ENCODE assay signal across 24 mouse cellular contexts in the genomic region with DNA sequence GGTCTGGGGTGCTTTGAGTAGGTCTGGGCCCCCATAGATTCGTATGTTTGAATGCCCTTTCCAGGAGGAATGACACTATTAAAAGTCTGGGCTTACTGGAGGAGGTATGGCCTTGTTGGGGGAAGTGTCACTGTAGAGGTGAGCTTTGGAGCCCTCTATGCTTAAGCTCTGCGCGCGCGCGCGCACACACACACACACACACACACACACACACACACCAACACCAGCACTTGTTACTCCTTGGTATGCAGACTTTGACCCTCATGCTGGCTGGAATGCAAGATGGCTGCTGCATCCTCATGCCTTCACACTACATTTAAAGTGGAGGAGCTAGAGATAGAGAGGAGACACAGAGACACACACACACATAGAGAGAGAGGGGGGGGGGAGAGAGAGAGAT. TPM values are rescaled to one million over a fixed set of nuclear protein-coding genes. Genes with fewer than 3 reads are reported as not detected.
DNase-seq lines count a peak whose midpoint lies in the region; ATAC-seq and TF ChIP-seq lines count a peak whose summit lies in the region.
"Had no signal": no experiment of that assay in that cellular context is flagged by ENCODE, and none has a peak within 500 bp of the region (broad histone marks: within the 10 kb centered on the region; RNA-seq: fewer than 3 reads in every experiment).

No protein-coding gene starts in this region.

- DNase-seq in kidney, adult 2 months, result peak; percentile 64
- DNase-seq in ZHBTc4 (ENCODE audit: low read depth, low spot score), result peak; percentile 28
- no peak for DNase-seq in kidney, postnatal 0 days (ENCODE audit: low spot score)
- DNase-seq in liver, embryonic 14.5 days (ENCODE audit: low read depth in 3 of 3, low spot score in 3 of 3), result no peak
- DNase-seq in cerebellum, adult 2 months, result no peak
- no peak for DNase-seq in right cerebral cortex, adult 18-20 months
- no peak for DNase-seq in spleen, adult 12 weeks (ENCODE audit: low spot score)
- DNase-seq: adrenal gland, postnatal 36 days; cerebellum, adult 9-11 months; gastrocnemius, postnatal 10 days; lung, adult 18-20 months; lung, postnatal 10 days; midbrain, embryonic 14.5 days; right cerebral cortex, postnatal 14 days; spleen, adult 18-20 months; thymus, adult 18-20 months; thymus, postnatal 36 days had no signal

- H3K27me3 ChIP-seq in kidney, adult 2 months (replicated peaks; ENCODE audit: control insufficient read depth, insufficient read depth, low read length), result no peaks in the 10 kb centered on the region
- no peaks in the 10 kb centered on the region for H3K27me3 ChIP-seq in kidney, embryonic 14.5 days (ENCODE audit: control insufficient read depth, insufficient read depth, low read length)
- H3K27me3 ChIP-seq in kidney, postnatal 0 days (ENCODE audit: insufficient read depth, low read length), result no peaks in the 10 kb centered on the region
- H3K27me3 ChIP-seq in liver, embryonic 14.5 days (ENCODE audit: control insufficient read depth, insufficient read depth, low read length), result no peaks in the 10 kb centered on the region
- H3K27me3 ChIP-seq in cerebellum, adult 2 months (ENCODE audit: control insufficient read depth, insufficient read depth, low read length), result no peaks in the 10 kb centered on the region

- H3K4me1 ChIP-seq in kidney, adult 2 months (ENCODE audit: control insufficient read depth, insufficient read depth, low read length), result no peaks in the 10 kb centered on the region; the same call in 1 of the 2 replicates
- H3K4me1 ChIP-seq in kidney, embryonic 14.5 days (ENCODE audit: control insufficient read depth, insufficient read depth, low read length), result no peaks in the 10 kb centered on the region
- no peaks in the 10 kb centered on the region for H3K4me1 ChIP-seq in kidney, postnatal 0 days (replicated peaks; ENCODE audit: insufficient read depth, low read length)
- H3K4me1 ChIP-seq in liver, embryonic 14.5 days (replicated peaks; ENCODE audit: control insufficient read depth in 2 of 2, insufficient read depth in 2 of 2, low read length in 1 of 2), result no peaks in the 10 kb centered on the region; a peak in 1 of 4 replicates
- H3K4me1 ChIP-seq in cerebellum, adult 2 months (ENCODE audit: control insufficient read depth, insufficient read depth, low read length), result no peaks in the 10 kb centered on the region
- H3K4me1 ChIP-seq: forebrain, embryonic 10.5 days; hindbrain, embryonic 10.5 days; limb, embryonic 10.5 days had no signal

- TF ChIP-seq EP300 in liver, embryonic 14.5 days (IDR thresholded peaks at IDR 0.05; ENCODE audit: low read depth), result no peak

- ATAC-seq in kidney, embryonic 14.5 days (ENCODE audit: low FRiP score, low TSS enrichment), result no peak
- peak; percentile 60; the same call in 1 of the 2 replicates for ATAC-seq in kidney, postnatal 0 days (replicated peaks; ENCODE audit: low FRiP score, low read depth)
- ATAC-seq in liver, embryonic 14.5 days (ENCODE audit: insufficient read depth), result 0 out of 2 replicates have a peak, but pooled peaks have one; percentile 33
- ATAC-seq: forebrain, embryonic 16.5 days had no signal

- no peak overlapping the region for H3K9ac ChIP-seq in kidney, embryonic 14.5 days (ENCODE audit: low read depth, low read length)
- H3K9ac ChIP-seq in kidney, postnatal 0 days (ENCODE audit: low read depth, low read length), result no peak overlapping the region
- no peak overlapping the region for H3K9ac ChIP-seq in liver, embryonic 14.5 days (replicated peaks)

- H3K9me3 ChIP-seq in kidney, embryonic 14.5 days (ENCODE audit: control insufficient read depth, low read length), result no peaks in the 10 kb centered on the region
- no peaks in the 10 kb centered on the region for H3K9me3 ChIP-seq in kidney, postnatal 0 days (replicated peaks; ENCODE audit: low read length)
- H3K9me3 ChIP-seq in liver, embryonic 14.5 days (ENCODE audit: control insufficient read depth, low read length), result no peaks in the 10 kb centered on the region
- H3K9me3 ChIP-seq: forebrain, embryonic 10.5 days; hindbrain, embryonic 10.5 days; limb, embryonic 10.5 days had no signal

- H3K4me3 ChIP-seq in kidney, adult 2 months (ENCODE audit: insufficient read depth, low read depth, low read length), result no peak overlapping the region
- no peak overlapping the region for H3K4me3 ChIP-seq in kidney, embryonic 14.5 days (ENCODE audit: low read length)
- no peak overlapping the region for H3K4me3 ChIP-seq in kidney, postnatal 0 days (replicated peaks; ENCODE audit: low read depth, low read length)
- H3K4me3 ChIP-seq in liver, embryonic 14.5 days (ENCODE audit: insufficient read depth in 1 of 2, low read depth in 2 of 2, low read length in 2 of 2), result no peak overlapping the region
- H3K4me3 ChIP-seq in cerebellum, adult 2 months (replicated peaks; ENCODE audit: insufficient read depth, low read depth, low read length), result no peak overlapping the region
- H3K4me3 ChIP-seq: forebrain, embryonic 10.5 days; hindbrain, embryonic 10.5 days; left cerebral cortex, adult 2 months; limb, embryonic 10.5 days had no signal

- TF ChIP-seq CTCF in kidney, adult 2 months (conservative IDR thresholded peaks at IDR 0.05; ENCODE audit: insufficient read depth, insufficient read length, low read depth, low read length), result no peak
- TF ChIP-seq CTCF in kidney, postnatal 0 days (IDR thresholded peaks at IDR 0.05; ENCODE audit: low read depth), result no peak
- TF ChIP-seq CTCF in liver, embryonic 14.5 days (IDR thresholded peaks at IDR 0.05; ENCODE audit: low read depth), result no peak
- TF ChIP-seq CTCF in cerebellum, adult 2 months (IDR thresholded peaks at IDR 0.05; ENCODE audit: borderline replicate concordance, insufficient read depth, low read depth, low read length), result no peak

- H3K4me2 ChIP-seq in kidney, embryonic 14.5 days (replicated peaks; ENCODE audit: low read depth, low read length), result no peak overlapping the region
- no peak overlapping the region for H3K4me2 ChIP-seq in kidney, postnatal 0 days (ENCODE audit: low read length)
- H3K4me2 ChIP-seq in liver, embryonic 14.5 days (ENCODE audit: low read depth), result no peak overlapping the region
- H3K4me2 ChIP-seq: heart, embryonic 11.5 days had no signal

- no peaks in the 10 kb centered on the region for H3K36me3 ChIP-seq in kidney, adult 2 months (ENCODE audit: control insufficient read depth, insufficient read depth, low read length)
- no peaks in the 10 kb centered on the region for H3K36me3 ChIP-seq in kidney, embryonic 14.5 days (ENCODE audit: control insufficient read depth, insufficient read depth, low read length)
- H3K36me3 ChIP-seq in kidney, postnatal 0 days (ENCODE audit: insufficient read depth, low read length), result no peaks in the 10 kb centered on the region
- H3K36me3 ChIP-seq in liver, embryonic 14.5 days (replicated peaks; ENCODE audit: control insufficient read depth, insufficient read depth, low read depth), result no peaks in the 10 kb centered on the region
- H3K36me3 ChIP-seq: forebrain, embryonic 10.5 days; hindbrain, embryonic 10.5 days; limb, embryonic 10.5 days had no signal

- H3K27ac ChIP-seq in kidney, adult 2 months (ENCODE audit: insufficient read depth, low read depth, low read length), result no peak overlapping the region
- H3K27ac ChIP-seq in kidney, embryonic 14.5 days (ENCODE audit: low read depth, low read length), result no peak overlapping the region
- H3K27ac ChIP-seq in kidney, postnatal 0 days, result no peak overlapping the region
- no peak overlapping the region for H3K27ac ChIP-seq in liver, embryonic 14.5 days
- no peak overlapping the region for H3K27ac ChIP-seq in cerebellum, adult 2 months (ENCODE audit: insufficient read depth, low read length)
- H3K27ac ChIP-seq: forebrain, embryonic 10.5 days; hindbrain, embryonic 10.5 days; left cerebral cortex, adult 2 months; limb, embryonic 10.5 days had no signal

- 61% methylated on average over 7 of the region's 7 CpGs for WGBS in kidney, adult 2 months
- 95% methylated on average over 7 of the region's 7 CpGs for WGBS in kidney, embryonic 14.5 days
- WGBS in kidney, postnatal 0 days, result 88% methylated on average over 7 of the region's 7 CpGs
- WGBS in liver, embryonic 14.5 days (ENCODE audit: insufficient replicate concordance), result 87% methylated on average over 7 of the region's 7 CpGs
- 95% methylated on average over 7 of the region's 7 CpGs for WGBS in cerebellum, adult 2 months

- no peak for TF ChIP-seq POLR2A in kidney, adult 2 months (IDR thresholded peaks at IDR 0.05; ENCODE audit: low read depth, low read length)
- TF ChIP-seq POLR2A in cerebellum, adult 2 months (IDR thresholded peaks at IDR 0.05; ENCODE audit: borderline replicate concordance, insufficient read depth, low read length), result no peak

RNA-seq across cellular contexts. Expression of a gene that starts 17.2 kb away (rescaled TPM):
- polyA plus RNA-seq in kidney, adult 2 months (2012; rRNA removed), result 21.0 and 27.0 TPM in 2 replicates
- 81.6 and 106 TPM in 2 replicates for polyA plus RNA-seq in kidney, embryonic 14.5 days (2014; fragmentation: Nextera tagmentation; extraction: Ambion mirVana)
- 79.0 and 84.9 TPM in 2 replicates for polyA plus RNA-seq in kidney, postnatal 0 days (2015; fragmentation: Nextera tagmentation; extraction: Ambion mirVana)
- 17.5 and 26.4 TPM in 2 replicates for polyA plus RNA-seq in liver, embryonic 14.5 days (2012; rRNA removed)
- polyA plus RNA-seq in liver, embryonic 14.5 days (2014; fragmentation: Nextera tagmentation; extraction: Ambion mirVana), result 44.3 and 46.2 TPM in 2 replicates
- 46.8 and 47.9 TPM in 2 replicates for polyA plus RNA-seq in cerebellum, adult 2 months (2012; rRNA removed)

RNA-seq across cellular contexts. Expression of a gene that starts 46.8 kb away (rescaled TPM):
- polyA plus RNA-seq in kidney, adult 2 months (2012; rRNA removed), result 61.2 and 68.2 TPM in 2 replicates
- 20.9 and 24.5 TPM in 2 replicates for polyA plus RNA-seq in kidney, embryonic 14.5 days (2014; fragmentation: Nextera tagmentation; extraction: Ambion mirVana)
- 24.6 and 29.0 TPM in 2 replicates for polyA plus RNA-seq in kidney, postnatal 0 days (2015; fragmentation: Nextera tagmentation; extraction: Ambion mirVana)
- polyA plus RNA-seq in liver, embryonic 14.5 days (2012; rRNA removed), result 3.7 and 5.1 TPM in 2 replicates
- 8.4 and 10.1 TPM in 2 replicates for polyA plus RNA-seq in liver, embryonic 14.5 days (2014; fragmentation: Nextera tagmentation; extraction: Ambion mirVana)
- polyA plus RNA-seq in cerebellum, adult 2 months (2012; rRNA removed), result 6.5 and 7.7 TPM in 2 replicates

Comparison
In these comparisons a context has a peak if more than half of its experiments do, and no peak if none do; other contexts are left out.
1. DNase-seq: peak in kidney, adult 2 months (single experiment) and ZHBTc4 (single experiment); none in kidney, postnatal 0 days (single experiment), liver, embryonic 14.5 days (0 of 3), cerebellum, adult 2 months (0 of 2), right cerebral cortex, adult 18-20 months (single experiment) and spleen, adult 12 weeks (single experiment).